Mouse (Mus musculus): ENCODE results near the gene Rab42.

Gene Rab42

GRCm38 (mm10) chr4:132269740-132270560 is 33.2 kb downstream of the Rab42 start:
- peak; percentile 90 for DNase-seq

- no peak for DNase-seq
Measured at GRCm38 (mm10) chr4:132268871-132269739, 34.1 kb downstream of the Rab42 start.

GRCm38 (mm10) chr4:132266835-132267349 is 36.3 kb downstream of the Rab42 start:
- DNase-seq, result no peak

GRCm38 (mm10) chr4:132263313-132263712 is 39.9 kb downstream of the Rab42 start:
- peak; percentile 20 for DNase-seq

GRCm38 (mm10) chr4:132262358-132262616 is 40.9 kb downstream of the Rab42 start:
- DNase-seq, result no peak

GRCm38 (mm10) chr4:132261514-132262357 is 41.4 kb downstream of the Rab42 start, which contains the start of gene Gmeb1:
Gene Gmeb1 (minus strand): TSS chr4:132261602.
- DNase-seq, result peak; percentile 81

- peak; percentile 53 for DNase-seq
Measured at GRCm38 (mm10) chr4:132260404-132261379, 42.5 kb downstream of the Rab42 start.

GRCm38 (mm10) chr4:132259248-132259647 is 43.9 kb downstream of the Rab42 start:
- peak; percentile 31 for DNase-seq

- no peak for DNase-seq
Measured at GRCm38 (mm10) chr4:132256384-132256783, 46.8 kb downstream of the Rab42 start.

GRCm38 (mm10) chr4:132254986-132255385 is 48.2 kb downstream of the Rab42 start:
- DNase-seq, result no peak

- peak; percentile 36 for DNase-seq
Measured at GRCm38 (mm10) chr4:132253622-132254021, 49.6 kb downstream of the Rab42 start.

- no peak for DNase-seq
Measured at GRCm38 (mm10) chr4:132253128-132253527, 50.1 kb downstream of the Rab42 start.

Data from cerebellum, adult 9-10 months (tissue).